Mouse (Mus musculus): ENCODE results near the gene Wdr31. TPM values are rescaled to one million over a fixed set of nuclear protein-coding genes. Genes with fewer than 3 reads are reported as not detected.
"Not testable (repeated sequence)": the region's sequence is repeated elsewhere in the genome, so short reads cannot be mapped to it uniquely, and the experiment has no call there.

Gene Wdr31
- total RNA-seq, 2 experiments from 2014 or later: 0.89 to 1.0 TPM

DNA sequence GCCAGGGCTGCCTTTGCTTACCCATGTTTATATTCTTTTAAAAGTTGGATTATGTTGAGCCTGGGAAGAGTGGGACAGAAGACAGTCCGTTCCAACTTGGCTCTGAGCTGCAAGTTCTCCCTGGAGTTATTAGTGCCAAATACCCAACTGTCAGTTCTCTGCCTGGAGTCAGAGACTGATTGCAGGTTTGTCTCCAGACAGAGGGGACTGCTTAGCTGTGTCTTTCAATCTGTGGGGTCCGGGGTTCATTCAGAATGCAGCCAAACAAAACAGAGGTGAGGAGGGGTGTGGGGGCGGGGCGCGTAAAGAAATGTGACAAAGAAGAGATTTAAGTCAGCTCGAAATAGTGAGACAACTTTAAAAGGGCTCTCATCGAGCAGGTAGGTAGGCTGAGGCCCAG is 30.8 kb upstream of the Wdr31 start:
- intact Hi-C loops (cut with DNase I): loop anchor here (10.0 kb wide), 1 partner anchor 97 kb away; the partner anchor contains the start of genes Cdc26 and Prpf4
- DNase-seq: peak; percentile 43 to 45

GRCm38 (mm10) chr4:62500799-62501198 is 30.1 kb upstream of the Wdr31 start:
- intact Hi-C loops (cut with DNase I): loop anchor here (10.0 kb wide), 1 partner anchor 96 kb away; the partner anchor contains the start of genes Cdc26 and Prpf4
- no peak for DNase-seq

GRCm38 (mm10) chr4:62496815-62497214 is 26.1 kb upstream of the Wdr31 start:
- peak; percentile 45 to 51 for DNase-seq
- intact Hi-C loops (cut with DNase I): no loop called here

- intact Hi-C loops (cut with DNase I): no loop called here
- DNase-seq: peak; percentile 84 to 85
Measured at GRCm38 (mm10) chr4:62495946-62496345, 25.2 kb upstream of the Wdr31 start.

DNA sequence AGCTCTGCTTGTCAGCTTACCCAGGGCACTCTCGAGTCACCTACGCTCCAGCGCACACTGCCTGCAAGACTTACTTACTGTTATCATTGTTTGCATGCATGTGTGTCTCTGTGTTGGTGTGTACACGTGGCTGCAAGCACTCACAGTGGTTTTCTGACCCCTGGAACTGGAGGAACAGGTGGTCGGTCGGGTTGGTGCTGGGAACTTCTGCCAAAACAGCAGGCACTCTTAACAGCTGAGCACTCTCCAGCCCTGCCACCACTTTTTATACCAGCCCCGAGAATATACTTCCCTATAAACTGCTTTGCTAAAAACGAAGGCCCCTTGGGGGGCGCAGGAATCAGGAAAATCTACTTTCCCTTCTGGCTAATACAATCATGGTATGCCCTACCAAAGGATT is 23.5 kb upstream of the Wdr31 start:
- no peak for DNase-seq
- intact Hi-C loops (cut with DNase I): no loop called here

GRCm38 (mm10) chr4:62492682-62493081 is 22.0 kb upstream of the Wdr31 start:
- no peak for DNase-seq
- intact Hi-C loops (cut with DNase I): no loop called here

GRCm38 (mm10) chr4:62487914-62488313 is 17.2 kb upstream of the Wdr31 start:
- DNase-seq: no peak
- intact Hi-C loops (cut with DNase I): no loop called here

GRCm38 (mm10) chr4:62487172-62487571 is 16.5 kb upstream of the Wdr31 start:
- DNase-seq: no peak
- intact Hi-C loops (cut with DNase I): no loop called here

DNA sequence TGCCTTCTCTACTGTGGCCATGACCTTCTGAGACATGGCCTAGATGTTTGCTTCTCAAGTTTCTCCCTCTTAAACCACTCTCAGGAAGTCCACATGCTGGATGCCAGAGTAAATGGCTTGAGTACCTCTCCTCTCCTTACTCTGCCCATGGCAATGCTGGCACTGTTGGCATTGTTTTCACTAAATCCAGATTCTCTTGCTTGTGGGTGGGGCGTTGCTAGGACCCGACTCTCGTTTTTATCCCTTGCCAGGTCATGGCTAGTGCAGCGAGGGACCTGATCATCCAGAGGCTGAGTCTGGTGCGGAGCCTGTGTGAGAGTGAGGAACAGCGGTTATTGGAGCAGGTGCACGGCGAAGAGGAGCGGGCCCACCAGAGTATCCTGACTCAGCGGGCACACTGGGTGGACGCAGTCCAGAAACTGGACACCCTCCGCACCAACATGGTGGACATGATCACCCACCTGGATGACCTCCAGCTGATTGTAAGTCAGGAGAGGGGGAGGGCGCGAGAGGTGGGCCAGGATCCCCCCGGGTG is 15.5 kb upstream of the Wdr31 start:
- intact Hi-C loops (cut with DNase I): no loop called here

DNA sequence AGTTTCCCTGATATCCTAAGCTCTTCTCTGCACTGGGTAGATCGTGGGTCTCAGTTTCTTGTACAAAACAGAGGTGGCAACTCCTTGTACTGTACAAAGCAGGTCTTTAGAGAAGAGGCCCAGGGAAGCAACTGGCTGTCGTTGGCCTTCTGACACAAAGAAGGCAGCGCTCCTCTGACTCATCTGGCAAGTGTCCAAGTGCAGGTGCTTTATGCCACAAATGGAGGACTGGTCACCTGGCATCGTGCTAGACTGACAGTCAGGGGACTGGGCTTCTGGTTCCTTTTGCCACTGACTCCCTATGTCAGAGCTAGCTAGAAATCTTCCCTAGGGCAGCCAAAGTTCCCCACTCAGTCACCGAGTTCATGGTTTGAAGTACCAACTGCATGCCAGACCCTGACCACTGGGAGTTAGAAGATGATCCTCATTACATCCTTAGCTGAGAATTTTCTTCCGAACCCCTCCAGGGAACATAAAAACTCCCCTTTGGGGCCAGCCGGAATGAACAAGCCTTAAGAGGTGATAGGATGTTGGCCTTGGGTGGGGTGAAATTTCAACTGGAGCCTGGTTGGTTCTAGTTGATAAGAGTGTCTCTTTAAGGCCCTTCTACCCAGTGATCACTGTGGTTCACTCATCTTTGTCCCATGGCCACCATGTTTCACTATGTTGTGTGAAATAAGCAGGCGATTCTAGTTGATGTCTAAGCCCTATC is 14.9 kb upstream of the Wdr31 start:
- intact Hi-C loops (cut with DNase I): no loop called here
- DNase-seq: no peak

More for the DNA sequence above, 15.5 kb upstream of the Wdr31 start:
- no peak for DNase-seq

GRCm38 (mm10) chr4:62484928-62485327 is 14.2 kb upstream of the Wdr31 start:
- intact Hi-C loops (cut with DNase I): no loop called here
- no peak for DNase-seq

- intact Hi-C loops (cut with DNase I): no loop called here
- no peak for DNase-seq
Measured at GRCm38 (mm10) chr4:62480709-62481605, 10.3 kb upstream of the Wdr31 start.

GRCm38 (mm10) chr4:62479937-62480708 is 9.4 kb upstream of the Wdr31 start, which contains the start of gene Bspry:
TSS of gene Bspry (plus strand) at chr4:62480053.
- peak in 1 of 2 experiments; percentile 27 for DNase-seq

GRCm38 (mm10) chr4:62479593-62479936 is 8.9 kb upstream of the Wdr31 start:
- intact Hi-C loops (cut with DNase I); DNase-seq: not testable (repeated sequence)

More at GRCm38 (mm10) chr4:62479937-62480708, 9.4 kb upstream of the Wdr31 start, which contains the start of gene Bspry:
- intact Hi-C loops (cut with DNase I): no loop called here

- DNase-seq: no peak
- intact Hi-C loops (cut with DNase I): no loop called here
Measured at GRCm38 (mm10) chr4:62477542-62478244, 7.0 kb upstream of the Wdr31 start.

DNA sequence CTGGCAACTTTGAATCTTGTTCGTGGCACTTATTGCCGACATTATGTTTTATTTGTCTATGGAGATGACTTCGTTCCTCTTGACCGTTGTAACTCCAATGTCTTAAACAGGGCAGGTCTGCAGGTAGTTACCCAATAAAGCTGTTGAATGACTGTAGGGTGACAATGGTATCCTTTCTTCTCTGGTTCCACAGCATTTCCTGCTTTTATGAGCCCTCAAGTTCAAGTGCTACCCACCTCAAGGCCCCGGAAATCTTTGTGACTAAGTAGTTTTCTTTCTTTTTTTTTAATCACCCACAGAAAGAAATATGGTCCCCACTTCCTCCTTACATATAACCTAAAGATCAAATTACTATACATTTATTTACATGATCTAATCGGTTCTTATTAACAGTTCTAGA is 5.1 kb upstream of the Wdr31 start:
- no peak for DNase-seq
- intact Hi-C loops (cut with DNase I): no loop called here

DNA sequence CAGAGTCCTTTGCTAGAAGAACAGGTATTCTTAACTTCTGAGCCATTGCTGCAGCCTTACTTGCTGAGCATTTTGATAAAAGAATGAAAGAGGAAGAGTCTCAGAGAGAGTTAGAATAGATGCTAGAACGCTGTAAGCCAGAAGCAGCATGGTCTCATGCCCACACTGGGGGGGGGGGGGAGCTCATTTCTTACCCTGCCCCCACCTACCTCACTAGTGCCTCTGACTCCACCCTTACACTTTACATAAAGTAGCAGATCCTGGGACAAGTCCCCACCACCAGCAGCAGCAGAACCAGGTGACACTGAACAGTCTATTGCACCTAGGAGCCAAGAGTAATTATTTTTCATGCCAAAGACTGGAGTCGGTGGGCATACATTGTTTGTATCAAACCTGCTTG is 4.4 kb upstream of the Wdr31 start:
- no peak for DNase-seq
- intact Hi-C loops (cut with DNase I): no loop called here

DNA sequence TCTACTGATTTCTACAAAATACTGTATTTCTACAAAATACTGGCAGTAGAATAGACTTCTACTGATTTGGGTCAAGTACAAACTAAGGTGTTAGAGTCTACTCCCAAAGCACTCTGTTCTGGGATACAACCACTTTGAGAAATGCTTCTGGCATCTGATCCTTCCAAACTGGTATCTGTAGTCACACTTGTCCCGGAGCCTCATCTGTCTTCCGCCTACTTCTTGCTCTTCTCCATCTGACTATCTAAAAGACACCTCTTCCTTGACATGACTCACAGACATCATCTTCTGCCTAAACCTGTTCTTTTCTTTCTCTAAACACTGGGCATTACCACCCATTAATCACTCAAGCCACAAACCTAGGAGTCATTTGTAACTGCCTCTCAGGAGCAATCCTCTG is 1.4 kb upstream of the Wdr31 start:
- DNase-seq: no peak
- intact Hi-C loops (cut with DNase I): no loop called here

DNA sequence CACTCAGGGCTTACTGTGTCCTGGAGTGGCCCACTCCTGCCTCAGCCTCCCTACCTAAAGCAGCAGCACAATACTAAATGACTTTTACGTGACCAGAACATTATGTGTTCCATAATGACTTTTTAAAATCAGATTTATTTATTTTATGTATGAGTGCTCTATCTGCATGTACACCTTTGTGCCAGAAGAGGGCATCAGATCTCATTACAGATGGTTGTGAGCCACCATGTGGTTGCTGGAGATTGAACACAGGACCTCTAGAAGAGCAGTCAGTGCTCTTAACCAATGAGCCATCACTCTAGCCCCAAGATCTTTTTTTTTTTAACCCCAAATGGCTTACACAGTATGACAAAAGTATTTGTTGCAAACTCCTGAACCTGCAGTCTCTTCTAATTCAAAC is 2.5 kb downstream of the Wdr31 start:
- DNase-seq: no peak
- intact Hi-C loops (cut with DNase I): no loop called here

GRCm38 (mm10) chr4:62463124-62463523 is 7.6 kb downstream of the Wdr31 start:
- intact Hi-C loops (cut with DNase I): no loop called here
- DNase-seq: no peak

Data from heart, postnatal 10 days (tissue).